Mouse (Mus musculus) liver, embryonic 14.5 days (tissue): ENCODE results near the gene Bank1.

Experiments
- CTCF ChIP-seq: IDR thresholded peaks from 2 replicates; pipeline ENCODE4 v1.5.1; 2016; ENCODE audit warnings: antibody characterized with exemption, low read depth, control low read depth
- EP300 ChIP-seq: IDR thresholded peaks from 2 replicates; pipeline ENCODE4 v1.6.1; 2016; ENCODE audit warnings: antibody characterized with exemption, low read depth

- TF ChIP-seq CTCF (no peak), EP300 (no peak)
Measured at GRCm38 (mm10) chr3:136115478-136116215, 210.2 kb downstream of the Bank1 start.
